Mouse (Mus musculus) ovary, adult 18-20 months (tissue): ENCODE measurements at regions not wholly inside any gene's neighbourhood (a gene's known extent, or its start where the extent isn't known, plus 50 kb on each side); places are given as distances from the start of the nearest gene placed in this dataset.

Experiments
- DNase-seq: peaks from one replicate; pipeline ENCODE4 v3.0.0; 2022; ENCODE audit warnings: low spot score, mixed read lengths

- DNase-seq, result no peak
These were observed 83.3 kb upstream of the Tbc1d5 start for GRCm38 (mm10) chr17:51262404-51262803.

DNA sequence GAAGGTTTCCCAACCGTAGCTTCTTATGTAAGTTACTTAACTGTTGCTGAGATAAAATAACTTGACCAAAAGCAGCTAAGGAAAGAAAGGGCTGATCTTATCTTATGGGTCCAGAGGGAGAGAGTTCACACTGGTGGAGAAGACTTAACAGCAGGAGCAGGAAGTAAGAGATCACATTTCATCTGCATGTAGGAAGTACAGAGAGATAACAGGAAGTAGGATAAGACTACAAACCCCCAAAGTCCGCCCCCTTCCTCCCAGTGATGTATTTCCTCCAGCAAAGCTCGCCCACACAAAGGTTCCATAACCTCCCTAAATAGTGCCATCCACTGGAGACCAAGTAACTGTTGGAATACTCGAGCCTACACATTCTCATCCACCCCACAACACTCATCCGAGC is 79.2 kb upstream of the Tbc1d5 start:
- DNase-seq, result no peak

GRCm38 (mm10) chr17:51248543-51248942 is 69.4 kb upstream of the Tbc1d5 start:
- no peak for DNase-seq

- no peak for DNase-seq
These were observed 66.9 kb upstream of the Tbc1d5 start for GRCm38 (mm10) chr17:51246038-51246437.

GRCm38 (mm10) chr17:51240360-51240993 is 61.3 kb upstream of the Tbc1d5 start:
- no peak for DNase-seq

- no peak for DNase-seq
These were observed 60.3 kb upstream of the Tbc1d5 start for GRCm38 (mm10) chr17:51239465-51239864.
